Mouse (Mus musculus): ENCODE measurements around the gene Tppp2.
"Not testable (repeated sequence)": the region's sequence is repeated elsewhere in the genome, so short reads cannot be mapped to it uniquely, and the experiment has no call there.

Tppp2 gene

GRCm38 (mm10) chr14:51912391-51913061 is 5.7 kb upstream of the Tppp2 start:
- DNase-seq, result no peak

- DNase-seq, result peak; percentile 86
Measured at GRCm38 (mm10) chr14:51913062-51913959, 4.9 kb upstream of the Tppp2 start.

- DNase-seq, result peak; percentile 89
Measured at GRCm38 (mm10) chr14:51913960-51914762, 4.1 kb upstream of the Tppp2 start, which contains the start of gene Ndrg2. TSS of gene Ndrg2 (minus strand) at chr14:51914158.

GRCm38 (mm10) chr14:51915030-51915429 is 3.2 kb upstream of the Tppp2 start:
- no peak for DNase-seq

- no peak for DNase-seq
Measured at GRCm38 (mm10) chr14:51916539-51916938, 1.7 kb upstream of the Tppp2 start.

GRCm38 (mm10) chr14:51918966-51919365 is 741 bp downstream of the Tppp2 start:
- no peak for DNase-seq

- DNase-seq, result peak; percentile 59
Measured at GRCm38 (mm10) chr14:51921759-51922570, 3.7 kb downstream of the Tppp2 start.

GRCm38 (mm10) chr14:51922571-51922865 is 4.3 kb downstream of the Tppp2 start, which contains the start of gene Rnase13:
TSS of gene Rnase13 (minus strand) at chr14:51922773.
- no peak for DNase-seq

GRCm38 (mm10) chr14:51922910-51923309 is 4.7 kb downstream of the Tppp2 start:
- DNase-seq, result no peak

- DNase-seq, result no peak
Measured at GRCm38 (mm10) chr14:51923492-51923891, 5.3 kb downstream of the Tppp2 start.

- DNase-seq, result not testable (repeated sequence)
Measured at GRCm38 (mm10) chr14:51926930-51927329, 8.7 kb downstream of the Tppp2 start.

GRCm38 (mm10) chr14:51929309-51929943 is 11.2 kb downstream of the Tppp2 start:
- peak; percentile 79 for DNase-seq

GRCm38 (mm10) chr14:51929968-51930367 is 11.7 kb downstream of the Tppp2 start:
- no peak for DNase-seq

GRCm38 (mm10) chr14:51930824-51931223 is 12.6 kb downstream of the Tppp2 start:
- peak; percentile 89 for DNase-seq

- DNase-seq, result no peak
Measured at GRCm38 (mm10) chr14:51932092-51933020, 14.1 kb downstream of the Tppp2 start.

- DNase-seq, result no peak
Measured at GRCm38 (mm10) chr14:51939005-51939404, 20.8 kb downstream of the Tppp2 start.

- DNase-seq, result peak; percentile 71
Measured at GRCm38 (mm10) chr14:51940944-51941560, 22.8 kb downstream of the Tppp2 start.

- DNase-seq, result no peak
Measured at GRCm38 (mm10) chr14:51941577-51941976, 23.4 kb downstream of the Tppp2 start.

GRCm38 (mm10) chr14:51942236-51942635 is 24.0 kb downstream of the Tppp2 start:
- no peak for DNase-seq

GRCm38 (mm10) chr14:51943336-51943735 is 25.1 kb downstream of the Tppp2 start:
- no peak for DNase-seq

Measured in lung, postnatal 36 days (tissue).